Mouse (Mus musculus): ENCODE measurements around the gene Lrrc23. TPM values are rescaled to one million over a fixed set of nuclear protein-coding genes. Genes with fewer than 3 reads are reported as not detected.

Lrrc23 gene
- polyA plus RNA-seq, 1 experiment from 2014 or later: 0.43 TPM

- Histone ChIP-seq H3K4me1 (replicated peaks; ENCODE audit: insufficient read depth, low read length) (no peaks in the 10 kb centered on the region), H3K27me3 (ENCODE audit: insufficient read depth, low read length) (no peaks in the 10 kb centered on the region), H3K9me3 (replicated peaks; ENCODE audit: low read length) (no peaks in the 10 kb centered on the region), H3K9ac (ENCODE audit: low read depth, low read length) (0 out of 2 replicates have a peak overlapping the region, but pooled peaks have one; percentile 24), H3K27ac (no peak overlapping the region), H3K36me3 (ENCODE audit: insufficient read depth, low read length) (no peaks in the 10 kb centered on the region), H3K4me3 (replicated peaks; ENCODE audit: low read depth, low read length) (peak overlapping the region; percentile 14; the same call in 1 of the 2 replicates), H3K4me2 (ENCODE audit: low read length) (peak overlapping the region; percentile 39)
- 27% methylated on average over 6 of the region's 6 CpGs for WGBS
- no peak for TF ChIP-seq CTCF (IDR thresholded peaks at IDR 0.05; ENCODE audit: low read depth)
- DNase-seq (ENCODE audit: low spot score): peak; percentile 64
- peak; percentile 41 for ATAC-seq (replicated peaks; ENCODE audit: low FRiP score, low read depth)
Observed at GRCm38 (mm10) chr6:124782436-124782835, 2.9 kb upstream of the Lrrc23 start.

GRCm38 (mm10) chr6:124780917-124781316 lies 1.4 kb upstream of the Lrrc23 start:
- no peaks in the 10 kb centered on the region for H3K9me3 ChIP-seq (replicated peaks; ENCODE audit: low read length)
- H3K4me1 ChIP-seq (replicated peaks; ENCODE audit: insufficient read depth, low read length): no peaks in the 10 kb centered on the region
- 87% methylated on average over 7 of the region's 7 CpGs for WGBS
- ATAC-seq (replicated peaks; ENCODE audit: low FRiP score, low read depth) (no peak), DNase-seq (ENCODE audit: low spot score) (no peak)
- no peak overlapping the region for H3K9ac ChIP-seq (ENCODE audit: low read depth, low read length)
- no peaks in the 10 kb centered on the region for H3K27me3 ChIP-seq (ENCODE audit: insufficient read depth, low read length)
- no peaks in the 10 kb centered on the region for H3K36me3 ChIP-seq (ENCODE audit: insufficient read depth, low read length)
- H3K27ac ChIP-seq: no peak overlapping the region
- no peak overlapping the region for H3K4me2 ChIP-seq (ENCODE audit: low read length)
- TF ChIP-seq CTCF (IDR thresholded peaks at IDR 0.05; ENCODE audit: low read depth): no peak
- H3K4me3 ChIP-seq (replicated peaks; ENCODE audit: low read depth, low read length): no peak overlapping the region

GRCm38 (mm10) chr6:124779984-124780416 lies 473 bp upstream of the Lrrc23 start:
- Histone ChIP-seq H3K4me3 (replicated peaks; ENCODE audit: low read depth, low read length) (peak overlapping the region; percentile 26), H3K27ac (no peak overlapping the region), H3K36me3 (ENCODE audit: insufficient read depth, low read length) (no peaks in the 10 kb centered on the region), H3K4me1 (replicated peaks; ENCODE audit: insufficient read depth, low read length) (no peaks in the 10 kb centered on the region), H3K4me2 (ENCODE audit: low read length) (peak overlapping the region; percentile 60), H3K27me3 (ENCODE audit: insufficient read depth, low read length) (no peaks in the 10 kb centered on the region), H3K9me3 (replicated peaks; ENCODE audit: low read length) (no peaks in the 10 kb centered on the region), H3K9ac (ENCODE audit: low read depth, low read length) (no peak overlapping the region)
- DNase-seq (ENCODE audit: low spot score) (peak; percentile 87), ATAC-seq (replicated peaks; ENCODE audit: low FRiP score, low read depth) (no peak)
- TF ChIP-seq CTCF (IDR thresholded peaks at IDR 0.05; ENCODE audit: low read depth): peak; percentile 30; the same call in 1 of the 2 replicates
- 2% methylated on average over 10 of the region's 10 CpGs for WGBS

- no peaks in the 10 kb centered on the region for H3K27me3 ChIP-seq (ENCODE audit: insufficient read depth, low read length)
- H3K9me3 ChIP-seq (replicated peaks; ENCODE audit: low read length): no peaks in the 10 kb centered on the region
- H3K4me3 ChIP-seq (replicated peaks; ENCODE audit: low read depth, low read length): no peak overlapping the region
- H3K36me3 ChIP-seq (ENCODE audit: insufficient read depth, low read length): no peaks in the 10 kb centered on the region
- DNase-seq (ENCODE audit: low spot score) (no peak), ATAC-seq (replicated peaks; ENCODE audit: low FRiP score, low read depth) (no peak)
- 90% methylated on average over 15 of the region's 15 CpGs for WGBS
- no peak overlapping the region for H3K27ac ChIP-seq
- no peak overlapping the region for H3K4me2 ChIP-seq (ENCODE audit: low read length)
- no peak for TF ChIP-seq CTCF (IDR thresholded peaks at IDR 0.05; ENCODE audit: low read depth)
- H3K9ac ChIP-seq (ENCODE audit: low read depth, low read length): no peak overlapping the region
- H3K4me1 ChIP-seq (replicated peaks; ENCODE audit: insufficient read depth, low read length): peaks cover 24% of the 10 kb centered on the region
Observed at GRCm38 (mm10) chr6:124770511-124770910, 9.0 kb downstream of the Lrrc23 start.

- no peak for TF ChIP-seq CTCF (IDR thresholded peaks at IDR 0.05; ENCODE audit: low read depth)
- H3K4me3 ChIP-seq (replicated peaks; ENCODE audit: low read depth, low read length): peak overlapping the region; percentile 56
- no peak overlapping the region; the same call in 1 of the 2 replicates for H3K9ac ChIP-seq (ENCODE audit: low read depth, low read length)
- H3K9me3 ChIP-seq (replicated peaks; ENCODE audit: low read length): no peaks in the 10 kb centered on the region
- H3K27ac ChIP-seq: no peak overlapping the region
- H3K27me3 ChIP-seq (ENCODE audit: insufficient read depth, low read length): no peaks in the 10 kb centered on the region
- H3K4me2 ChIP-seq (ENCODE audit: low read length): peak overlapping the region; percentile 91
- DNase-seq (ENCODE audit: low spot score) (no peak), ATAC-seq (replicated peaks; ENCODE audit: low FRiP score, low read depth) (no peak)
- H3K36me3 ChIP-seq (ENCODE audit: insufficient read depth, low read length): no peaks in the 10 kb centered on the region
- H3K4me1 ChIP-seq (replicated peaks; ENCODE audit: insufficient read depth, low read length): peaks cover 24% of the 10 kb centered on the region
- 42% methylated on average over 7 of the region's 7 CpGs for WGBS
Observed at GRCm38 (mm10) chr6:124770013-124770412, 9.5 kb downstream of the Lrrc23 start.

GRCm38 (mm10) chr6:124769101-124769765 lies 10.3 kb downstream of the Lrrc23 start, which contains the start of gene Eno2:
Gene Eno2 (minus strand): TSS chr6:124769673.
- under 1% methylated on average over 54 of the region's 54 CpGs for WGBS
- no peak for TF ChIP-seq CTCF (IDR thresholded peaks at IDR 0.05; ENCODE audit: low read depth)
- H3K9me3 ChIP-seq (replicated peaks; ENCODE audit: low read length): no peaks in the 10 kb centered on the region
- peak; percentile 46 for DNase-seq (ENCODE audit: low spot score)
- no peaks in the 10 kb centered on the region for H3K36me3 ChIP-seq (ENCODE audit: insufficient read depth, low read length)
- peak; percentile 74 for ATAC-seq (replicated peaks; ENCODE audit: low FRiP score, low read depth)
- H3K27me3 ChIP-seq (ENCODE audit: insufficient read depth, low read length): no peaks in the 10 kb centered on the region
- peak within 1 kb of the TSS; percentile 91 for H3K4me2 ChIP-seq (ENCODE audit: low read length)
- peaks cover 24% of the 10 kb centered on the region for H3K4me1 ChIP-seq (replicated peaks; ENCODE audit: insufficient read depth, low read length)
- peak within 1 kb of the TSS; percentile 56 for H3K4me3 ChIP-seq (replicated peaks; ENCODE audit: low read depth, low read length)
- peak within 1 kb of the TSS; percentile 25; the same call in 1 of the 2 replicates for H3K27ac ChIP-seq
- peak within 1 kb of the TSS; percentile 67 for H3K9ac ChIP-seq (ENCODE audit: low read depth, low read length)
